Mouse (Mus musculus): ENCODE measurements at regions not wholly inside any gene's neighbourhood (a gene's known extent, or its start where the extent isn't known, plus 50 kb on each side); places are given as distances from the start of the nearest gene placed in this dataset.
"Not testable (repeated sequence)": the region's sequence is repeated elsewhere in the genome, so short reads cannot be mapped to it uniquely, and the experiment has no call there.

- Histone ChIP-seq H3K9me3 (replicated peaks) (no peaks in the 10 kb centered on the region), H3K36me3 (no peaks in the 10 kb centered on the region), H3K27ac (no peak overlapping the region), H3K4me3 (no peak overlapping the region), H3K27me3 (no peaks in the 10 kb centered on the region), H3K9ac (no peak overlapping the region), H3K4me1 (no peaks in the 10 kb centered on the region), H3K4me2 (replicated peaks) (no peak overlapping the region)
- WGBS, result 41% methylated on average over 12 of the region's 12 CpGs
- peak; percentile 85 for ATAC-seq (ENCODE audit: low FRiP score)
These were observed 60.5 kb upstream of the Tmem200a start for GRCm38 (mm10) chr10:26139100-26140093.

GRCm38 (mm10) chr10:26152586-26152985 lies 73.7 kb upstream of the Tmem200a start:
- no peak overlapping the region for H3K27ac ChIP-seq
- 75% methylated on average over 2 of the region's 2 CpGs for WGBS
- no peaks in the 10 kb centered on the region for H3K4me1 ChIP-seq
- H3K36me3 ChIP-seq, result no peaks in the 10 kb centered on the region
- H3K9ac ChIP-seq, result no peak overlapping the region
- no peak for ATAC-seq (ENCODE audit: low FRiP score)
- no peaks in the 10 kb centered on the region for H3K27me3 ChIP-seq
- no peak overlapping the region for H3K4me3 ChIP-seq
- H3K9me3 ChIP-seq (replicated peaks), result no peaks in the 10 kb centered on the region
- H3K4me2 ChIP-seq (replicated peaks), result no peak overlapping the region

GRCm38 (mm10) chr10:26158786-26159185 lies 70.7 kb upstream of the Samd3 start:
- H3K4me2 ChIP-seq (replicated peaks), result no peak overlapping the region
- ATAC-seq (ENCODE audit: low FRiP score), result no peak
- no peaks in the 10 kb centered on the region for H3K4me1 ChIP-seq
- WGBS, result 38% methylated on average over 3 of the region's 3 CpGs
- no peak overlapping the region for H3K27ac ChIP-seq
- no peak overlapping the region for H3K4me3 ChIP-seq
- no peaks in the 10 kb centered on the region for H3K9me3 ChIP-seq (replicated peaks)
- H3K9ac ChIP-seq, result no peak overlapping the region
- no peaks in the 10 kb centered on the region for H3K27me3 ChIP-seq
- H3K36me3 ChIP-seq, result no peaks in the 10 kb centered on the region

- H3K4me3 ChIP-seq; ATAC-seq (ENCODE audit: low FRiP score): not testable (repeated sequence)
These were observed 68.4 kb upstream of the Samd3 start for GRCm38 (mm10) chr10:26161139-26161538.

GRCm38 (mm10) chr10:26164531-26164930 lies 65.0 kb upstream of the Samd3 start:
- Histone ChIP-seq H3K9ac (no peak overlapping the region), H3K9me3 (replicated peaks) (no peaks in the 10 kb centered on the region), H3K27me3 (no peaks in the 10 kb centered on the region), H3K4me2 (replicated peaks) (no peak overlapping the region), H3K27ac (no peak overlapping the region), H3K4me3 (no peak overlapping the region), H3K4me1 (no peaks in the 10 kb centered on the region), H3K36me3 (no peaks in the 10 kb centered on the region)
- ATAC-seq (ENCODE audit: low FRiP score), result no peak
- WGBS, result 86% methylated on average over 2 of the region's 2 CpGs

More at GRCm38 (mm10) chr10:26161139-26161538, 68.4 kb upstream of the Samd3 start:
- H3K27ac ChIP-seq; H3K4me2 ChIP-seq (replicated peaks); H3K4me1 ChIP-seq; H3K36me3 ChIP-seq; H3K9ac ChIP-seq; H3K27me3 ChIP-seq; H3K9me3 ChIP-seq (replicated peaks): not testable (repeated sequence)

- no peak overlapping the region for H3K4me2 ChIP-seq (replicated peaks)
- H3K9me3 ChIP-seq (replicated peaks), result no peaks in the 10 kb centered on the region
- ATAC-seq (ENCODE audit: low FRiP score), result no peak
- no peaks in the 10 kb centered on the region for H3K27me3 ChIP-seq
- no peak overlapping the region for H3K4me3 ChIP-seq
- no peaks in the 10 kb centered on the region for H3K36me3 ChIP-seq
- no peaks in the 10 kb centered on the region for H3K4me1 ChIP-seq
- no peak overlapping the region for H3K27ac ChIP-seq
- no peak overlapping the region for H3K9ac ChIP-seq
- WGBS, result 92% methylated on average over 1 of the region's 1 CpGs
These were observed 51.9 kb upstream of the Samd3 start for GRCm38 (mm10) chr10:26177591-26177990.

GRCm38 (mm10) chr10:26178356-26178755 lies 51.2 kb upstream of the Samd3 start:
- Histone ChIP-seq H3K36me3 (no peaks in the 10 kb centered on the region), H3K9ac (no peak overlapping the region), H3K27ac (no peak overlapping the region), H3K4me3 (no peak overlapping the region), H3K4me1 (no peaks in the 10 kb centered on the region), H3K4me2 (replicated peaks) (no peak overlapping the region), H3K9me3 (replicated peaks) (no peaks in the 10 kb centered on the region), H3K27me3 (no peaks in the 10 kb centered on the region)
- no peak for ATAC-seq (ENCODE audit: low FRiP score)
- 88% methylated on average over 3 of the region's 3 CpGs for WGBS
